Mouse (Mus musculus) hindlimb bud, embryonic 11.5 days (tissue): ENCODE measurements around the gene Habp2.
"Not testable (repeated sequence)": the region's sequence is repeated elsewhere in the genome, so short reads cannot be mapped to it uniquely, and the experiment has no call there.

ENCODE experiments used
- DNase-seq: peaks from one replicate; pipeline ENCODE4 v3.0.0-alpha.2; 2012; ENCODE audit warnings: low read depth, low spot score; ENCODE audit errors: extremely low spot score

Habp2 gene

GRCm38 (mm10) chr19:56356480-56357373, 69.8 kb downstream of the Habp2 start:
- no peak for DNase-seq

GRCm38 (mm10) chr19:56357374-56357708, 70.4 kb downstream of the Habp2 start:
- not testable (repeated sequence) for DNase-seq

- DNase-seq = no peak
These were observed 72.0 kb downstream of the Habp2 start for GRCm38 (mm10) chr19:56358890-56359289.

GRCm38 (mm10) chr19:56363721-56364460, 77.0 kb downstream of the Habp2 start:
- no peak for DNase-seq

- no peak for DNase-seq
These were observed 77.6 kb downstream of the Habp2 start for GRCm38 (mm10) chr19:56364563-56364962.

- no peak for DNase-seq
These were observed 79.2 kb downstream of the Habp2 start for GRCm38 (mm10) chr19:56366168-56366567.

- DNase-seq = no peak
These were observed 79.7 kb downstream of the Habp2 start for GRCm38 (mm10) chr19:56366625-56367024.

- DNase-seq = no peak
These were observed 80.8 kb downstream of the Habp2 start for GRCm38 (mm10) chr19:56367778-56368177.

- no peak for DNase-seq
These were observed 82.0 kb downstream of the Habp2 start for GRCm38 (mm10) chr19:56368912-56369311.
